In the genomic region with DNA sequence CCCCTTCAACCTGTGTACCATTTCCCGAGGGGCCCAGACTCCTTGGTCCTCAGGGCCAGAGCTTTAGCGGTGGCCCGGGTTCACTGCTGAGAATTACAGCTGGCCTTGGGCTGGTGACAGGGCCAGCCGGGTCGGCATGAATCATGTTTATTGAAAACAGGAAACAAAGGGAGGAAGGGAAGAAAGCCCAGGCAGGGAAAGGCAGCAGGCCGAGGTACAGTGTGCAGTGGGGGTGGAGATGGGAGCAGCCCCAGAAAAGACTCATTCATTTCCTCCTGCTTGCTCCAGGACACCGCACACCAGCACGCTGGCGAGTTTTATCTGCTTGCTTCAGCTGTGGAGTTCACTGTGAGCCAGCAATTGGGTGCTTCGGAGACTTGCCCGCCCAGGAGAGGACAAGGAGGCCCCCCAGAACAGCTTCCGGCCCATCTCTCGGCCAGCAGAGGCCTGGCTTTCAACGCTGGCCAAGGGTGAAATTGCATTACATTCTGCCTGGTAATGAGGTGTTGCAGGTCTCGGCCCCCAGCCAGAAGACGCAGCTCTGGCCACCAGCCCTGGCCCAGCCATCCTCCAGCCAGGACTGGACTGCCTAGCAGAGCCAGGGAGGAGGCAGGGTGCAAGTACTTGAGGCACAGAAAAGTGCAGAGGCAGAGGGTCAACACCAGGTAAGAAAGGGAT, we compare ENCODE assay signal across 8 mouse cellular contexts. TPM values are rescaled to one million over a fixed set of nuclear protein-coding genes. Genes with fewer than 3 reads are reported as not detected.
A peak's percentile ranks its signal among the peaks of the same experiment; 100 is the strongest.
DNase-seq lines count a peak whose midpoint lies in the region; ATAC-seq lines count a peak whose summit lies in the region.
"Had no signal": no experiment of that assay in that cellular context is flagged by ENCODE, and none has a peak within 500 bp of the region (broad histone marks: within the 10 kb centered on the region; RNA-seq: fewer than 3 reads in every experiment).

No protein-coding gene starts in this region.

- H3K27ac ChIP-seq in forebrain, embryonic 10.5 days, result peak overlapping the region; percentile 75
- peak overlapping the region; percentile 39; the same call in 1 of the 2 replicates for H3K27ac ChIP-seq in hindbrain, embryonic 16.5 days (ENCODE audit: low read depth, low read length)
- H3K27ac ChIP-seq in liver, embryonic 15.5 days (replicated peaks), result no peak overlapping the region
- H3K27ac ChIP-seq in neural tube, embryonic 12.5 days, result peak overlapping the region; percentile 37; the same call in 1 of the 2 replicates

- peaks cover 39% of the 10 kb centered on the region for H3K4me1 ChIP-seq in forebrain, embryonic 10.5 days
- H3K4me1 ChIP-seq in hindbrain, embryonic 16.5 days (ENCODE audit: control insufficient read depth, insufficient read depth, low read depth, low read length), result peaks cover 9% of the 10 kb centered on the region
- H3K4me1 ChIP-seq in liver, embryonic 15.5 days (replicated peaks), result 0 out of 2 replicates have a peak, but pooled peaks cover 4% of the 10 kb centered on the region
- peaks cover 23% of the 10 kb centered on the region for H3K4me1 ChIP-seq in neural tube, embryonic 12.5 days

- H3K9me3 ChIP-seq in forebrain, embryonic 10.5 days, result 0 out of 2 replicates have a peak, but pooled peaks cover 4% of the 10 kb centered on the region
- H3K9me3 ChIP-seq in hindbrain, embryonic 16.5 days (ENCODE audit: control insufficient read depth, low read length), result no peaks in the 10 kb centered on the region
- no peaks in the 10 kb centered on the region for H3K9me3 ChIP-seq in liver, embryonic 15.5 days (replicated peaks)
- no peaks in the 10 kb centered on the region for H3K9me3 ChIP-seq in neural tube, embryonic 12.5 days

- peak overlapping the region; percentile 47 for H3K9ac ChIP-seq in hindbrain, embryonic 16.5 days (ENCODE audit: low read depth, low read length)
- no peak overlapping the region for H3K9ac ChIP-seq in liver, embryonic 15.5 days
- no peak overlapping the region for H3K9ac ChIP-seq in neural tube, embryonic 12.5 days

- DNase-seq in adrenal gland, adult (ENCODE audit: inconsistent age in 2 of 2, low spot score in 1 of 2), result peak; percentile 80 to 89
- DNase-seq in adrenal gland, postnatal 36 days, result peak; percentile 77 to 82
- DNase-seq in forebrain, embryonic 10.5 days (ENCODE audit: extremely low spot score, low spot score), result no peak
- no peak for DNase-seq in ovary, postnatal 14 days (ENCODE audit: low spot score)

- peak; percentile 76 for ATAC-seq in hindbrain, embryonic 16.5 days
- peak; percentile 59 for ATAC-seq in liver, embryonic 15.5 days (ENCODE audit: insufficient read depth)
- ATAC-seq in neural tube, embryonic 12.5 days (ENCODE audit: low FRiP score, low read depth), result peak; percentile 45; the same call in 1 of the 2 replicates

- H3K36me3 ChIP-seq in forebrain, embryonic 10.5 days (replicated peaks), result no peaks in the 10 kb centered on the region
- no peaks in the 10 kb centered on the region for H3K36me3 ChIP-seq in hindbrain, embryonic 16.5 days (ENCODE audit: control insufficient read depth, insufficient read depth, low read length)
- no peaks in the 10 kb centered on the region for H3K36me3 ChIP-seq in liver, embryonic 15.5 days (replicated peaks)
- H3K36me3 ChIP-seq in neural tube, embryonic 12.5 days, result no peaks in the 10 kb centered on the region

- peaks cover 35% of the 10 kb centered on the region for H3K27me3 ChIP-seq in forebrain, embryonic 10.5 days (ENCODE audit: poor library complexity, severe bottlenecking)
- no peaks in the 10 kb centered on the region for H3K27me3 ChIP-seq in hindbrain, embryonic 16.5 days (replicated peaks; ENCODE audit: control insufficient read depth, insufficient read depth, low read length)
- H3K27me3 ChIP-seq in liver, embryonic 15.5 days, result no peaks in the 10 kb centered on the region
- H3K27me3 ChIP-seq in neural tube, embryonic 12.5 days (replicated peaks), result no peaks in the 10 kb centered on the region

- H3K4me2 ChIP-seq in hindbrain, embryonic 16.5 days (ENCODE audit: low read length), result no peak overlapping the region
- H3K4me2 ChIP-seq in liver, embryonic 15.5 days, result no peak overlapping the region
- 0 out of 2 replicates have a peak overlapping the region, but pooled peaks have one; percentile 22 for H3K4me2 ChIP-seq in neural tube, embryonic 12.5 days (replicated peaks)

- peak overlapping the region; percentile 9; the same call in 1 of the 2 replicates for H3K4me3 ChIP-seq in forebrain, embryonic 10.5 days
- H3K4me3 ChIP-seq in hindbrain, embryonic 16.5 days (ENCODE audit: low read length), result no peak overlapping the region
- no peak overlapping the region for H3K4me3 ChIP-seq in liver, embryonic 15.5 days (replicated peaks)
- H3K4me3 ChIP-seq in neural tube, embryonic 12.5 days, result no peak overlapping the region
- H3K4me3 ChIP-seq: myocyte had no signal

- WGBS in forebrain, embryonic 10.5 days, result 27% methylated on average over 16 of the region's 16 CpGs
- WGBS in hindbrain, embryonic 16.5 days, result 12% methylated on average over 16 of the region's 16 CpGs
- WGBS in liver, embryonic 15.5 days (ENCODE audit: insufficient replicate concordance), result 9% methylated on average over 16 of the region's 16 CpGs
- 9% methylated on average over 16 of the region's 16 CpGs for WGBS in neural tube, embryonic 12.5 days

RNA-seq across cellular contexts. Expression of gene Disp3, which starts 18.8 kb away (rescaled TPM):
- under 1 TPM; 0.13 to 0.63 TPM for total RNA-seq in adrenal gland, postnatal 36 days (2021)
- 1.2 and 2.1 TPM in 2 replicates for polyA plus RNA-seq in forebrain, embryonic 10.5 days (2016; fragmentation: Nextera tagmentation; extraction: Ambion mirVana)
- 11.6 and 13.6 TPM in 2 replicates for polyA plus RNA-seq in hindbrain, embryonic 16.5 days (2015; fragmentation: Nextera tagmentation; extraction: Ambion mirVana)
- polyA plus RNA-seq in liver, embryonic 15.5 days (2015; fragmentation: Nextera tagmentation; extraction: Ambion mirVana), result not detected in 2 replicates
- 17.7 and 21.3 TPM in 2 replicates for polyA plus RNA-seq in neural tube, embryonic 12.5 days (2016; fragmentation: Nextera tagmentation; extraction: Ambion mirVana)

Comparison
In these comparisons a context has a peak if more than half of its experiments do, and no peak if none do; other contexts are left out.
1. DNase-seq: peak in adrenal gland, adult (2 of 2) and adrenal gland, postnatal 36 days (2 of 2); none in forebrain, embryonic 10.5 days (single experiment) and ovary, postnatal 14 days (single experiment).
2. Peak in every context shown above with its lines, with median percentiles within 50 percentile points of each other: ATAC-seq.